Mouse (Mus musculus): ENCODE measurements around the gene Coil. TPM values are rescaled to one million over a fixed set of nuclear protein-coding genes. Genes with fewer than 3 reads are reported as not detected.

Gene Coil
- polyA plus RNA-seq, 1 experiment from 2014 or later = 9.5 TPM

DNA sequence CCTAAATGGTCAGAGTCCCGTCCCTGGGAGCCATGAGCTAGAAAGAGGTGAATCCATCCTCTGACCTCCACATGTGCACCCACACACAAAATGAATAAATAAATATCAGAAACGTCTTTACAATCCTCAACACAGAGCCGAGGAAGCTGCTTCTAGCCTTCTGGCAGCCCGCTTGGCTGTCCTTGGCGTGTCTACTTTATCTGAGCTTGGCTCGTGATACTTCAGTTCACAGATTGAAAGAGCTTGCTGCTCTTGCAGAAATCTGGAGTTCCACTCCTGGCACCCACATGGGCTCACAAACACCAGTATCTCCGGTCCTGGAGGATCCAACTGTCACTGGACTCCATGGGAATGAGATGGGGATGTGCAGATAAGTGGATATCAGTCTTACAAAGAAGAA, 51.6 kb downstream of the Coil start:
- peaks cover 3% of the 10 kb centered on the region; the same call in 1 of the 2 replicates for H3K36me3 ChIP-seq (ENCODE audit: control insufficient read depth, insufficient read depth, low read length)
- H3K27me3 ChIP-seq (replicated peaks; ENCODE audit: control insufficient read depth, insufficient read depth, low read length) = no peaks in the 10 kb centered on the region
- DNase-seq (ENCODE audit: low spot score) = no peak
- no peak for ATAC-seq (replicated peaks; ENCODE audit: low FRiP score)
- no peak overlapping the region for H3K4me2 ChIP-seq
- 0 out of 2 replicates have a peak overlapping the region, but pooled peaks have one; percentile 13 for H3K27ac ChIP-seq (ENCODE audit: low read depth, low read length)
- no peaks in the 10 kb centered on the region for H3K9me3 ChIP-seq (ENCODE audit: control insufficient read depth, low read length)
- peaks cover 50% of the 10 kb centered on the region for H3K4me1 ChIP-seq (replicated peaks; ENCODE audit: control insufficient read depth, insufficient read depth, low read length)
- 66% methylated on average over 7 of the region's 7 CpGs for WGBS
- H3K4me3 ChIP-seq (ENCODE audit: low read depth, low read length) = no peak overlapping the region
- H3K9ac ChIP-seq (ENCODE audit: low read depth, low read length) = no peak overlapping the region

DNA sequence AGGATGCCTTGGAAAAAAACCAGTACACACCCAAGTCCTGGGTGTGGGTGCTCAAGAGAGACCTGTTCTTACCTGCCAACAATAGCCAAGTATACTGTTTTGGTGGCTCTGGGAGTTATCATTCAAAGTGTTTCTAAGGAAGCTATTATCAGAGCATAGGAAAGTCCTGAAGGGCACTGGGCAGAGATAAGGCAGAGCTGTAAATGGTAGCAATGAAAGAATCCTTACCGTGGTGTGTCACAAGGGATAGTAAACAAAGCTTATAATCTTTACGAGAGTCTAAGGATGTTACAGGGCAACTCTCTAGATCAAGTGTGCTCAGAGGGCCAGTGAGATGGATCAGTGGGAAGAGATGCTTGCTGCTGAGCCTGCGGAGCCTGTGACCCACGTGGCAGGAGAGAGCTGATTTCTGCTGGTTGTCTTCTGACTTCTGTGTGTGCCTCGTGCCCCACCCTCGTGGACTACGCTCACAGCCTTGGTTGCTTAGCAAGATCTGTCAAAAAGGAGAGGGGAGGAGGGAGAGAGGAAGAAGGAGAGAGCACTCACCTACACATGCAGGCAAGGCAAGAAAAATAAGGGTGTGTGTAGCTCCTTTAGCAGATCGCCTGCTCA, 52.2 kb downstream of the Coil start:
- 38% methylated on average over 8 of the region's 8 CpGs for WGBS
- Histone ChIP-seq H3K36me3 (ENCODE audit: control insufficient read depth, insufficient read depth, low read length) (no peaks in the 10 kb centered on the region), H3K4me3 (ENCODE audit: low read depth, low read length) (no peak overlapping the region), H3K9me3 (ENCODE audit: control insufficient read depth, low read length) (no peaks in the 10 kb centered on the region), H3K9ac (ENCODE audit: low read depth, low read length) (no peak overlapping the region), H3K27me3 (replicated peaks; ENCODE audit: control insufficient read depth, insufficient read depth, low read length) (no peaks in the 10 kb centered on the region), H3K4me2 (no peak overlapping the region), H3K27ac (ENCODE audit: low read depth, low read length) (no peak overlapping the region), H3K4me1 (replicated peaks; ENCODE audit: control insufficient read depth, insufficient read depth, low read length) (peaks cover 45% of the 10 kb centered on the region)
- DNase-seq (ENCODE audit: low spot score) (no peak), ATAC-seq (replicated peaks; ENCODE audit: low FRiP score) (no peak)

DNA sequence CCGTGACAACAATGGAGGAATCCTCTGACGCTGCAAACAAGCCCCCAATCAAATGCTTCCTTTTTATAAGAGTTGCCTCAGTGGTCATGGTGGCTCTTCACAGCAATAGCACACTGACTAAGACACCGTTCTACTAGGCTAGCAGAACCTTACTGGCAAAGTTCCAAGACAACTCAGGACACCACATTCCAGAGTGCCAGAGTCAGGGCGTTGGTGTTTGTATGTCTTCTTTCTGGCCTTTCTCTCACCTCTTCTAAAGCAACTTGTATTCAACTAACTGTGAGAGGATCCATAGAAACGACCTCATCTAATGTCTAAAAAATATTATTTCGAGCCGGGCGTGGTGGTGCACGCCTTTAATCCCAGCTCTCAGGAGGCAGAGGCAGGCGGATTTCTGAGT, 53.4 kb downstream of the Coil start:
- no peak overlapping the region for H3K4me3 ChIP-seq (ENCODE audit: low read depth, low read length)
- H3K4me1 ChIP-seq (replicated peaks; ENCODE audit: control insufficient read depth, insufficient read depth, low read length) = peaks cover 43% of the 10 kb centered on the region
- 76% methylated on average over 10 of the region's 10 CpGs for WGBS
- no peak overlapping the region; the same call in 1 of the 2 replicates for H3K27ac ChIP-seq (ENCODE audit: low read depth, low read length)
- no peak overlapping the region for H3K4me2 ChIP-seq
- no peaks in the 10 kb centered on the region for H3K36me3 ChIP-seq (ENCODE audit: control insufficient read depth, insufficient read depth, low read length)
- DNase-seq (ENCODE audit: low spot score) (no peak), ATAC-seq (replicated peaks; ENCODE audit: low FRiP score) (no peak)
- no peak overlapping the region for H3K9ac ChIP-seq (ENCODE audit: low read depth, low read length)
- H3K27me3 ChIP-seq (replicated peaks; ENCODE audit: control insufficient read depth, insufficient read depth, low read length) = no peaks in the 10 kb centered on the region
- H3K9me3 ChIP-seq (ENCODE audit: control insufficient read depth, low read length) = no peaks in the 10 kb centered on the region

DNA sequence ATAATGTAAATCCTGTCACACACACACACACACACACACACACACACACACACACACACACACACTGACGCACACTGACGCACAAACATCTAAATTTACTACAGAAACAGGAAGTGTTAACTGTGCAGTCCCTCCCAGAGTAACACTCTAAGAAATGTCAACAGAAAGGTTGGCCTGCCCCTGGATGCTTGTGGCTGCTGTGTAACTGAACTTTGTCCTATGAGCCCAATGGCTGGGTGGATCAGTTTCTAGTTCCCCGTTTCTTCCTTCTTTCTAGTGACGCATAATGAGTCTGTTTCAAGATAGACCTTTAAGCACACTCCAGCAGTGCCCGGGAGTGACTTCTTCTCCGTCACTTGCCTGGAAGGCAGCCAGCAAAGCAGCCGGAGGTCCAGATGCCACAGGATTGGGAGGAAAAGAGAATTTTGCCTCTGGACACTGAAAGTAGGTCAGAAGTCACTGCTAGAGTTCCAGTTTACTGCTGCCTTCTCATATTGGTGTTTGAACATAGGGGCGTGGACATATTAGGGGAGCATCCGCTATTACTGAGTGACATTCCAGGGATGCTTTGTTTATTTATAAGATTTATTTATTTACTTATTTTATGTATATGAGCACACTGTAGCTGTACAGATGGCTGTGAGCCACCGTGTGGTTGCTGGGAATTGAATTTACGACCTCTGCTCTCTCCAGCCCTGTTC, 54.3 kb downstream of the Coil start:
- Histone ChIP-seq H3K27ac (ENCODE audit: low read depth, low read length) (peak overlapping the region; percentile 76), H3K4me2 (peak overlapping the region; percentile 28; the same call in 1 of the 2 replicates), H3K4me1 (replicated peaks; ENCODE audit: control insufficient read depth, insufficient read depth, low read length) (peaks cover 44% of the 10 kb centered on the region), H3K9me3 (ENCODE audit: control insufficient read depth, low read length) (no peaks in the 10 kb centered on the region), H3K9ac (ENCODE audit: low read depth, low read length) (no peak overlapping the region), H3K36me3 (ENCODE audit: control insufficient read depth, insufficient read depth, low read length) (no peaks in the 10 kb centered on the region), H3K27me3 (replicated peaks; ENCODE audit: control insufficient read depth, insufficient read depth, low read length) (no peaks in the 10 kb centered on the region), H3K4me3 (ENCODE audit: low read depth, low read length) (no peak overlapping the region)
- 63% methylated on average over 11 of the region's 11 CpGs for WGBS
- ATAC-seq (replicated peaks; ENCODE audit: low FRiP score) (peak; percentile 26), DNase-seq (ENCODE audit: low spot score) (no peak)

DNA sequence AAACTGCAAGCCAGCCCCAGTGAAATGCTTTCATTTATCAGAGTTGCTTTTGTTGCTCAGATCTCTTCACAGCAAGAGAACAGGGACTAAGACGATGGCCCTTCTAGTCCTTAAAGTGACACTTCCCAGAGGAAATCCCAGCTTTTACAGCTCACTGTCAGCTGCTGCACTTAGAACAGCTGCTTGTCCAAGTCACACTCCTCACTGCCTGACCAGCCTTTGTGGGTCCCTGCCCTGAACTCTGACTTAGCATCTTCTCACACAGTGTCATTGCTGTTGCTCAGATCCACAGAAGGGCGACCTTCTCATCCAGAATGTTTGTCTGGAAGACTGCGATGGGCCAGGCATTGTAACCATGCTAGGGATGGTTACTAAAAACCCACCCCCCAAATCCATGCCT, 55.6 kb downstream of the Coil start:
- ATAC-seq (replicated peaks; ENCODE audit: low FRiP score) (no peak), DNase-seq (ENCODE audit: low spot score) (no peak)
- Histone ChIP-seq H3K4me1 (replicated peaks; ENCODE audit: control insufficient read depth, insufficient read depth, low read length) (peaks cover 40% of the 10 kb centered on the region), H3K9me3 (ENCODE audit: control insufficient read depth, low read length) (no peaks in the 10 kb centered on the region), H3K4me3 (ENCODE audit: low read depth, low read length) (no peak overlapping the region), H3K36me3 (ENCODE audit: control insufficient read depth, insufficient read depth, low read length) (no peaks in the 10 kb centered on the region), H3K27me3 (replicated peaks; ENCODE audit: control insufficient read depth, insufficient read depth, low read length) (no peaks in the 10 kb centered on the region), H3K4me2 (no peak overlapping the region), H3K9ac (ENCODE audit: low read depth, low read length) (no peak overlapping the region), H3K27ac (ENCODE audit: low read depth, low read length) (no peak overlapping the region)
- 83% methylated on average over 3 of the region's 3 CpGs for WGBS

DNA sequence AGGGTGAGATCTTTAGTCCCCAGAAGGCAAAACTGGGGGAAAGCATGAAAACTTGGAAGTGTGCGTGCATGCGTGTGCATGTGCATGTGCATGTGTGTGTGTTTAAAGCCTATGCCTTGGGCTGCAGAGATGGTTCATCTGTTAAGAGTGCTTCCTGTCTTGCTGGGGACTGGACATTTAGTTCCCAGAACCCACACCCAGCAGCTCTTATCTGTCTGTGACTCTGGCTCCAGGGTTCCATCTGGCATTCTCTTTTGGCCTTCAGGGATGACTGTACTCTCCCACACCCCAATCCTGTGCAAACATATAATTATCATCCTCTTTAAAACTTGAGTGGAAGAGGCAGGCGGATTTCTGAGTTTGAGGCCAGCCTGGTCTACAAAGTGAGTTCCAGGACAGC, 56.1 kb downstream of the Coil start:
- 91% methylated on average over 3 of the region's 3 CpGs for WGBS
- Histone ChIP-seq H3K36me3 (ENCODE audit: control insufficient read depth, insufficient read depth, low read length) (no peaks in the 10 kb centered on the region), H3K27me3 (replicated peaks; ENCODE audit: control insufficient read depth, insufficient read depth, low read length) (no peaks in the 10 kb centered on the region), H3K27ac (ENCODE audit: low read depth, low read length) (no peak overlapping the region), H3K4me2 (no peak overlapping the region), H3K4me1 (replicated peaks; ENCODE audit: control insufficient read depth, insufficient read depth, low read length) (peaks cover 35% of the 10 kb centered on the region), H3K4me3 (ENCODE audit: low read depth, low read length) (no peak overlapping the region), H3K9ac (ENCODE audit: low read depth, low read length) (no peak overlapping the region), H3K9me3 (ENCODE audit: control insufficient read depth, low read length) (no peaks in the 10 kb centered on the region)
- ATAC-seq (replicated peaks; ENCODE audit: low FRiP score) = no peak
- DNase-seq (ENCODE audit: low spot score) = no peak

DNA sequence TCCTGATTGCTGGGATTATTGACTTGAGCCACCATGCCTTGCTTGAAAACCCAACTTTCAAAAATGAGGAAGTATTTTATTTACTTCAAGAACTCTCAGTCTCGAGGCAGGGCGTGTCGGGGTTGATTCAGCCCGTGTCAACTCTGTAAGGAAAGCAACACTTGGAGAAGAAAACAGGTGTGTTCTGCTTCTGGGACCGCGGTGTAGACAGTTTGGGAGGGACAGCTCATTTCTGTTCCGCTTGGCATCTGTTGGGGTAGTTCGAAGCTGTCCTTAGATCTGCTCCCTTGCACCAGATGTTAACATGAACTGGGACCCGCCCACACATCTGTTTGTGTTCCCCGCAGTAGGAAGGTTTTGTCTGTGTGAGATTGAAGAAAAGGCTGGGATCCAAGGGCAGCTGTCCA, 57.9 kb downstream of the Coil start:
- ATAC-seq (replicated peaks; ENCODE audit: low FRiP score) (no peak; the same call in 1 of the 2 replicates), DNase-seq (ENCODE audit: low spot score) (no peak)
- Histone ChIP-seq H3K4me2 (peak overlapping the region; percentile 35), H3K27me3 (replicated peaks; ENCODE audit: control insufficient read depth, insufficient read depth, low read length) (no peaks in the 10 kb centered on the region), H3K9me3 (ENCODE audit: control insufficient read depth, low read length) (no peaks in the 10 kb centered on the region), H3K9ac (ENCODE audit: low read depth, low read length) (no peak overlapping the region), H3K27ac (ENCODE audit: low read depth, low read length) (0 out of 2 replicates have a peak overlapping the region, but pooled peaks have one; percentile 8), H3K36me3 (ENCODE audit: control insufficient read depth, insufficient read depth, low read length) (no peaks in the 10 kb centered on the region), H3K4me1 (replicated peaks; ENCODE audit: control insufficient read depth, insufficient read depth, low read length) (peaks cover 21% of the 10 kb centered on the region), H3K4me3 (ENCODE audit: low read depth, low read length) (no peak overlapping the region)
- 53% methylated on average over 10 of the region's 10 CpGs for WGBS

DNA sequence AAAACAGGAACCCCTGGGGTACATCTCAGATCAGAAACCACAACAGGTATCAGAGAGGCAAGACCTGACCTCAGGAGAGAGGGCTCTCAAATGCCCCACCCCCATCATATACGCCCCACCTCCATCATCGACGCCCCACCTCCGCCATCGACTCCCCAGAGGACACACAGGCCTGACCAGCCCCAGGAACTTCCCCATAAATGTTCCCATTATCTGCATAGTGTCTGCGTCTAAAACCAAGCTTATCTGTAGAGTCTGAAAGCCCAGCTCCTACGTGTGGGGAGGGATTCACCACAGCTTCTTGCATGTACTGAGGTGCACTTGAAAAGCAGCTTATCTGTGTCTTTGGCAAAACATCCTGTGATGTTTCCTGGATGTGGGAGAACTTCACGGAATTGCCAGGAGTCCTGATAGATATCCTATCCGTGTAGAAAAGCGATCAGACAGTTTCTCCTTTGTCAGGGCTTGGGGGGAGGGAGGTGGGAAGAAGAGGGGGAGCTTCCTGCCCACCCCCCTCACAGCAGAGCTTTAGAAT, 58.9 kb downstream of the Coil start:
- DNase-seq (ENCODE audit: low spot score) (peak; percentile 48), ATAC-seq (replicated peaks; ENCODE audit: low FRiP score) (peak; percentile 83)
- H3K4me2 ChIP-seq = 0 out of 2 replicates have a peak overlapping the region, but pooled peaks have one; percentile 0
- H3K4me3 ChIP-seq (ENCODE audit: low read depth, low read length) = no peak overlapping the region
- no peaks in the 10 kb centered on the region for H3K36me3 ChIP-seq (ENCODE audit: control insufficient read depth, insufficient read depth, low read length)
- WGBS = 16% methylated on average over 10 of the region's 10 CpGs
- H3K4me1 ChIP-seq (replicated peaks; ENCODE audit: control insufficient read depth, insufficient read depth, low read length) = peaks cover 21% of the 10 kb centered on the region
- no peaks in the 10 kb centered on the region for H3K9me3 ChIP-seq (ENCODE audit: control insufficient read depth, low read length)
- H3K27me3 ChIP-seq (replicated peaks; ENCODE audit: control insufficient read depth, insufficient read depth, low read length) = no peaks in the 10 kb centered on the region
- H3K27ac ChIP-seq (ENCODE audit: low read depth, low read length) = peak overlapping the region; percentile 58
- H3K9ac ChIP-seq (ENCODE audit: low read depth, low read length) = no peak overlapping the region
